Mouse (Mus musculus) G1E (cell line): ENCODE results near the gene Slc38a3.

ENCODE experiments used
- CTCF ChIP-seq: IDR thresholded peaks from 2 replicates; pipeline ENCODE4 v1.5.1; 2012; ENCODE audit warnings: low read depth, low read length, inconsistent platforms, mixed read lengths
- GATA1 ChIP-seq: IDR thresholded peaks from 2 replicates; pipeline ENCODE4 v1.6.1; 2012; ENCODE audit warnings: borderline replicate concordance, low read length, inconsistent platforms, mixed read lengths
- GATA2 ChIP-seq: IDR thresholded peaks from 2 replicates; pipeline ENCODE4 v1.6.1; 2012; ENCODE audit warnings: low read depth, low read length, inconsistent platforms, borderline replicate concordance
- TAL1 ChIP-seq: conservative IDR thresholded peaks from 2 replicates; pipeline ENCODE4 v1.6.1; 2012; ENCODE audit warnings: low read depth, low read length, inconsistent platforms, mixed read lengths

DNA sequence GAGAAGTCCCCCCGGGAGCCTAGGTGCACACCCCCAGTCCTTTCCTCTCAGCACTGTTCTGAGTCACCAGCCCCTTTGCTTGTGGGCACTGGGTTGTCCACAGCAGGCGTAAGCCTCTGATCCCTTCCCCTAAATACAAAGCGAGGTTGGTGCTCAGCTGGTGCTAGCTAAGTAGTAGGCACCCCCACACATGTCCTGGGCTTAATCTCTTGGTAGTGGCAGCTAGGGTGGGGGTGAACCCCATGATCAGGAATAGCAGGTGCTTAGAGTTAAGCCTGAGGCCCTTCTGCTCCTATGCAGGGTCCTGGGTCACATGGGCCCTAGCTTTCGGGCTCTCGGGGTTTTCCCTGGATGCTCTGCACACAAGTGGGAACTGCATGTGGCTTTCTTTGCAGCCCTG is 12.2 kb downstream of the Slc38a3 start:
- TF ChIP-seq CTCF (no peak), GATA1 (no peak), GATA2 (no peak), TAL1 (no peak)
